Mouse (Mus musculus) bone marrow, adult 2 months (tissue): ENCODE data around the gene Dido1.

Source experiments
- CTCF ChIP-seq: fragments of 200-500 bp; IDR thresholded peaks from 2 replicates; pipeline ENCODE4 v1.5.1; 2011; ENCODE audit warnings: low read length, control low read depth; ENCODE audit not compliant: control insufficient read depth, insufficient read depth
- POLR2A ChIP-seq: fragments of 200-500 bp; IDR thresholded peaks from 2 replicates; pipeline ENCODE4 v1.6.1; 2011; ENCODE audit warnings: low read depth, mild to moderate bottlenecking, control low read depth, low read length, borderline replicate concordance; ENCODE audit not compliant: control insufficient read depth

DNA sequence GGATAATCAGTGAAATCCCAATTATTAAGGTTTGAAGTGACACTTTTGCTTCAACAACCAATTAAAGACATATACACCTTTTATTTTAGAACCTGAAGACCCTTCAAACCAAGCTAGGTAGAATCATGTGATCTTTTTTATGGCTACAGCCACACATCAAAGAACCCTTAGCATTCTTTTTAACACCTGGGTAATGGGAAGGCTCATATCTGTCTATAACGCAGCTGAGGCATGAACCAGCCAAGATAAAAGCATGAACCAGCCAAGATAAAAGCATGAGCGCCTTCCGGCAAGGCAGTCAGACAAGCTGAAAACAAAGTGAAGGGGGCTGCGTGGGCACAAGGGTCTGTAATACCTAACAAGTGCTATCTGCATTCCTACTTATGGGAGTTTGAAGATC lies 25.8 kb downstream of the Dido1 start:
- TF ChIP-seq CTCF = no peak
- no peak for TF ChIP-seq POLR2A
